Mouse (Mus musculus): ENCODE measurements around the gene Pik3cd.

The Pik3cd gene

GRCm38 (mm10) chr4:149689822-149690700 is 12.3 kb downstream of the Pik3cd start:
- DNase-seq (ENCODE audit: low spot score in 2 of 2), result no peak

GRCm38 (mm10) chr4:149688861-149689260 is 13.5 kb downstream of the Pik3cd start:
- DNase-seq (ENCODE audit: low spot score in 2 of 2), result no peak

GRCm38 (mm10) chr4:149684841-149685623 is 17.3 kb downstream of the Pik3cd start:
- DNase-seq (ENCODE audit: low spot score in 2 of 2), result no peak

- no peak for DNase-seq (ENCODE audit: low spot score in 2 of 2)
Measured at GRCm38 (mm10) chr4:149683875-149684274, 18.5 kb downstream of the Pik3cd start.

- no peak for DNase-seq (ENCODE audit: low spot score in 2 of 2)
Measured at GRCm38 (mm10) chr4:149679056-149679770, 23.2 kb downstream of the Pik3cd start.

- no peak for DNase-seq (ENCODE audit: low spot score in 2 of 2)
Measured at GRCm38 (mm10) chr4:149678006-149678405, 24.4 kb downstream of the Pik3cd start.

- DNase-seq (ENCODE audit: low spot score in 2 of 2), result peak; percentile 70
Measured at GRCm38 (mm10) chr4:149675378-149676261, 26.8 kb downstream of the Pik3cd start.

- no peak for DNase-seq (ENCODE audit: low spot score in 2 of 2)
Measured at GRCm38 (mm10) chr4:149674814-149675377, 27.5 kb downstream of the Pik3cd start.

GRCm38 (mm10) chr4:149672747-149673146 is 29.6 kb downstream of the Pik3cd start:
- no peak for DNase-seq (ENCODE audit: low spot score in 2 of 2)

- no peak for DNase-seq (ENCODE audit: low spot score in 2 of 2)
Measured at GRCm38 (mm10) chr4:149671175-149671574, 31.2 kb downstream of the Pik3cd start.

GRCm38 (mm10) chr4:149665692-149666090 is 36.7 kb downstream of the Pik3cd start:
- DNase-seq (ENCODE audit: low spot score in 2 of 2), result no peak

- no peak for DNase-seq (ENCODE audit: low spot score in 2 of 2)
Measured at GRCm38 (mm10) chr4:149665016-149665691, 37.2 kb downstream of the Pik3cd start.

- DNase-seq (ENCODE audit: low spot score in 2 of 2), result no peak
Measured at GRCm38 (mm10) chr4:149663849-149664503, 38.4 kb downstream of the Pik3cd start.

GRCm38 (mm10) chr4:149661967-149662589 is 40.3 kb downstream of the Pik3cd start:
- DNase-seq (ENCODE audit: low spot score in 2 of 2), result no peak

GRCm38 (mm10) chr4:149660598-149660997 is 41.8 kb downstream of the Pik3cd start:
- DNase-seq (ENCODE audit: low spot score in 2 of 2), result no peak

GRCm38 (mm10) chr4:149659495-149660116 is 42.8 kb downstream of the Pik3cd start:
- DNase-seq (ENCODE audit: low spot score in 2 of 2), result no peak

GRCm38 (mm10) chr4:149657858-149658416 is 44.4 kb downstream of the Pik3cd start:
- DNase-seq (ENCODE audit: low spot score in 2 of 2), result no peak

GRCm38 (mm10) chr4:149654232-149654631 is 48.1 kb downstream of the Pik3cd start:
- no peak for DNase-seq (ENCODE audit: low spot score in 2 of 2)
